Mouse (Mus musculus): ENCODE data around the gene Nos3.

GRCm38 (mm10) chr5:24428596-24428995, 64.0 kb downstream of the Nos3 start:
- TF ChIP-seq CTCF (IDR thresholded peaks at IDR 0.05; ENCODE audit: insufficient read depth, low read length) = no peak
- TF ChIP-seq POLR2A (IDR thresholded peaks at IDR 0.05; ENCODE audit: borderline replicate concordance, extremely low read depth, low read depth, low read length) = no peak

Data from lung, adult 2 months (tissue).